Mouse (Mus musculus): ENCODE results near the gene Gm20388.

- TF ChIP-seq CTCF (conservative IDR thresholded peaks at IDR 0.05; ENCODE audit: insufficient read depth, insufficient read length, low read depth, low read length) (no peak), POLR2A (IDR thresholded peaks at IDR 0.05; ENCODE audit: low read depth, low read length) (no peak)
Observed at GRCm38 (mm10) chr8:122360696-122361416, 2450.2 kb downstream of the Gm20388 start, which contains the start of gene Trhr2.

Measured in kidney, adult 2 months (tissue).